Mouse (Mus musculus): ENCODE results near the gene Nos2.

DNA sequence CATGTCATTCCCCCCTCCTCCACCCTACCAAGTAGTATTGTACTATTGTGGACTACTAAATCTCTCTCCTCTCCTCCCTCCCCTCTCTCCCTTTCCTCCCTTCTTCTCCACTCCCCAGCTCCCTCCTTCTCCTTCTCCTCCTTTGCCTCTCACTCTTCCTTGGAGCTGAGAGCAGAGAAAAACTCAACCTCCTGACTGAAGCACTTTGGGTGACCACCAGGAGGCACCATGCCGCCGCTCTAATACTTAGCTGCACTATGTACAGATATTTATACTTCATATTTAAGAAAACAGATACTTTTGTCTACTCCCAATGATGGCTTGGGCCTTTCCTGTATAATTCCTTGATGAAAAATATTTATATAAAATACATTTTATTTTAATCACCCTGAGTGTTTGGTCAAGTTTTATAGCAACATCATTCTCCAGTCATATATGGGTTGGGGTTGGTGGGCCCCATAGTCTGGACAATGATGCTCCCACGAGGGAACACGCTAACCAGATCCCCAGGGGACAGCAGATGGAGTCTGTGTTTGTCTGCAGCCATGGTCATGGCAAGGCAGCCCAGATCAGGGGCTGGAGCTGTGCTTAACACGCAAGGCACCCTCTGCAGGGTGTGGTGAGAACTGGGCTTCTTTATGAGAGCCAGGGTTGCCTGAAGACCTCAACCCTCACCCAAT is 39.4 kb downstream of the Nos2 start:
- TF ChIP-seq CTCF (IDR thresholded peaks at IDR 0.05; ENCODE audit: low read depth, low read length) (no peak), TAL1 (conservative IDR thresholded peaks at IDR 0.05; ENCODE audit: low read depth, low read length) (no peak), GATA1 (IDR thresholded peaks at IDR 0.05; ENCODE audit: borderline replicate concordance, low read length) (no peak), POLR2AphosphoS5 (IDR thresholded peaks at IDR 0.05; ENCODE audit: insufficient replicate concordance, low read depth, low read length) (no peak), GATA2 (IDR thresholded peaks at IDR 0.05; ENCODE audit: borderline replicate concordance, low read depth, low read length) (no peak)
